Mouse (Mus musculus) adrenal gland (tissue): ENCODE measurements around the gene Ubl3.

ENCODE experiments used
- intact Hi-C: fragments of 180-260 bp; cut with DNase I; formaldehyde crosslinking; loops from one replicate; pipeline ENCODE4 v1.15.1; 2025

Ubl3 gene

DNA sequence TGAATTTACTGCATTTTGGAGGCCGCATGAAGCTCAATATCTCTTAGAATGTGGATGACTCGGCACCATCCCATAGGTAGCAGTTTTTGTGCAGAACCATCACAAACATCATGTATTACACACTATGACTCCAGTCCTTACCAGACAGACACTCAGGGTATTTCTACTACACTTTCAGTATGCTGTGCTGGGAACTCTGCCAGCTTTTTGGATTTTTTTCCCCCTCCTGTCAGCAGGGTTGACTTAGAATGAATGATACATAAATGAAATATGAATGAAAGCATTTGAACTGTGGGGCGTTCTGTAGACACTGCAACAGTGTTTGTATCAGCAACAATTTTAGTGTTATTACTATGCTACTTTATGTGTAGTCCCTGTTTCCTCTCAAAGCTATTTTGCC is 17.9 kb downstream of the Ubl3 start:
- intact Hi-C loops: loop anchor here (10.0 kb wide), 1 partner anchor 210 kb away; no protein-coding TSS in a partner anchor

GRCm38 (mm10) chr5:148533924-148534323 is 18.7 kb downstream of the Ubl3 start:
- intact Hi-C loops: loop anchor here (10.0 kb wide), 1 partner anchor 209 kb away; no protein-coding TSS in a partner anchor

DNA sequence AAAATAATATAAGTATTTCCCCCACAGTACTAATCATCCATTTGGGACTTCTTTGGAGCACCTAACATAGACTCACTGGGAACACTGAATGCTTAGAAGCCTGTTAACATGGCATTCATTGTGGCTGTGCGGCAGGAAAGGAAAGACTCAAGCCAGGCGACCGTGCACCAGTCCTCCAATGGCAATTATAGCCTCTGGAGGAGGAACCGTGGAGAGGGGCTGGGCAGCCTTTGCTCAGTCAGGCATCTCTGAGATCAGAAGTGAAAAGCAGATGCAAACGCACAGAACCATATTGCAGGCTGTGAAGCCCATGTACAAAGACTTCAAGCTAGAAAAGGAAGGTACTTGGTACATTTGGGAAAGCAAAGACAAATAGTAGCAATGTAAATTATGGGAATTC is 20.4 kb downstream of the Ubl3 start:
- intact Hi-C loops: loop anchor here (10.0 kb wide), 1 partner anchor 207 kb away; no protein-coding TSS in a partner anchor

- intact Hi-C loops: no loop called here
These were observed 25.0 kb downstream of the Ubl3 start for GRCm38 (mm10) chr5:148527632-148528031.

DNA sequence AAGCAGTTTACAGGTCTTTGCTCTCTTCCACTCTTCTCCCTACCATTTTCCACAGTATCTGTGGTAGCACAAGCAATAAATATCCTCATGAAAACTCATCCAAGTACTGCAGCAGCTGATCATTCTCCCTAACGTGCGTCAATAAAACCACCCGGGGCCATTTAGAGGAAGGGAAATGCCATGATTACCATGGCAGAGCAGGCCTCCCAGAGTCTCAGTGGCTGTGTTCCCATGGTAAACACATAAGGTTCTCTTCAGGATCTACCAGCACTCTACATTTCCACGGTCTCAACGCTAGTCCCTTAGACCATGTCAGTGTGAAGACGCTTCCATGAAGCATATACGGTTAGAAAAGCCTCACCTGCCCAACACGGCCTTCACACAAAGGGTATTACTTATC is 26.0 kb downstream of the Ubl3 start:
- intact Hi-C loops: no loop called here

DNA sequence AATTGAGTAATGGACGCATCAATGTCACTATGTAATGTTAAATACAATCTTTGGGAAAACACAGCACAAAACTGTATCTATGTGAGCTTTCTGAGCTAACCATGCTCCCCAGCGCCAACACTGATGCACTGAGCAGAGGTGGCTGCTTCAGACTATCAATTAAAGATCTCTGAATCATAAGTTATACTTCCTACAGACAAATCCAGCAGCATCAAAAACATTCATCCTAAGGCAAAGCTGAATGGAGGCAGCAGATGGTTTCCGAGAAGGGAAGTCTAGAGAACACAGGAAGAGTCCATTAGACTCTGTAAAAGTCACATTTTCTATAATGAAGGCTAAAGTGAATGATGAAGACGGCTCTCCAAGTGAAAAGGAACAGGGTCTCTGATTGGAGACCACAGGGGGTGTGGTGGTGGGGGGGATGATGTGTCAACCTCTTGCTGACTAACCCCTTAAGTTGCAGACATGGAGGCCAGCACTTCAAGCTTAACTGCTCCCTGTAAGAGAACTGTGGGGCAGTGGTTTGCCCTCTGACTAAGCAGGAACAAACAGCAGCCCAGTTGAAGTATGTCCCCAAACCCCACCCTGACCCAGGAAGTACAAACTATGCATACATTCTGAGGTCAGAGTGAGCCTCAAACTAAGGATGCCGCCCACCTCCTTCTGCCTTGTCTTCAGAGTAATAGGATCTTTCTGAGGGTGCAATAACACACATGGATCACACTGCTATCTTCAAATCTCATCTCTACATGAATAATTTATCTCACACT is 29.2 kb downstream of the Ubl3 start:
- intact Hi-C loops: no loop called here

DNA sequence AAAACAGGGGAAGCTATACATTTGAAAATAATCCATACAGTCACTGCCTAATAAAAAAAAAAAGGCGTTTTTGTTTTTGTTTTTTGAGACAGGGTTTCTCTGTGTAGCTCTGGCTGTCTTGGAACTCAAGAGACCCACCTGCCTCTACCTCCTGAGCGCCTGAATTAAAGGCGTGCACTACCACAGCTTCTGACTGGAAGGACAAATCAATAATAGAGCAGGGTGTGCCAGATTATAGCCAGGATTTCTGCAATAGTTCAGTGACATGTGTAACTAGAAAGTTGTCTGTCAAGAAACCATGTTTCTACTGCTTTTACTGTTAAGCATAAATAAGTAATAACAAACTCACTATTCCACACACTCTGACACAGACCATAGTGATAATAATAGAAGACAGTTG is 30.2 kb downstream of the Ubl3 start:
- intact Hi-C loops: no loop called here

- intact Hi-C loops: no loop called here
These were observed 35.1 kb downstream of the Ubl3 start for GRCm38 (mm10) chr5:148517445-148517844.

- intact Hi-C loops: no loop called here
These were observed 40.4 kb downstream of the Ubl3 start for GRCm38 (mm10) chr5:148512042-148512640.

- intact Hi-C loops: no loop called here
These were observed 42.3 kb downstream of the Ubl3 start for GRCm38 (mm10) chr5:148510265-148510664.

DNA sequence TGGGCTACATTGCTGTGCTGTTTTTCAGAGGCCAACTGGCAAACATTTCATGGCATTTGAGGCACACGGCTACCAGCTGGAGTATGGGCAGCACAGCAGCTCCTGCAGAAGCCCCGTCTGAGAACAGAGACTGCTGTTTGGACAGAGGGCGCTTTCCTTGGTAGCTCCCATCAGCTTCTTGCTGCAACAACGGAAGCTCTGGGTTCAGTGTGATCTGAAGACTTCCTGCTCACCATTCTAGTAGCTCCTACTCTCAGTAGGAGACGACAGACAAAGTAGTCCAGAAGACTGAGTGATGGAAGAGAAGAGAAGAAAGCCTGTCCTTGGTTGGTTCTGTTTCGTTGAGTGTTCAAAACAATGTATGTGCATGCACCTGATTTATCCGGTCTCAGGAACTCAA is 42.9 kb downstream of the Ubl3 start:
- intact Hi-C loops: no loop called here

- intact Hi-C loops: no loop called here
These were observed 43.5 kb downstream of the Ubl3 start for GRCm38 (mm10) chr5:148508901-148509604.

DNA sequence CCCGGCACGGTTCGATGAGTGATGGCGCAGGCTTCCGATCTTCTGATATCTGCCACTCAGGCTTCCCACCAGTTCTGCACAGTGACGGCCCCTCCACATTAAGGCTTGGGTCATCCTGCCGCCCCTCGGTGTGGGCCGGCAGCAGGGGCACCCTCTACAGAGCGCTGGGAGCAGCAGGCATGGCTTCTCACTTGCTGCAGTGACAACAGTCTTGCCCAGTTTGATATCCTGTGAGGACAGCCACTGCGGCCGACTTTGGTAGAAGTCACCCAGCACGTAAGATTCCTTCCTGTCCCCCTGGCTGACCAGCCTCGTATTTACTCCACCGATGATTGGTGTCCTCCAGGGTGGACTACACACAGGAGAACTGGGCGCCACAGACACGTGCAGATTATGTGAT is 47.2 kb downstream of the Ubl3 start:
- intact Hi-C loops: no loop called here

GRCm38 (mm10) chr5:148502237-148502636 is 50.4 kb downstream of the Ubl3 start:
- intact Hi-C loops: no loop called here

GRCm38 (mm10) chr5:148501228-148501957 is 51.2 kb downstream of the Ubl3 start:
- intact Hi-C loops: no loop called here

DNA sequence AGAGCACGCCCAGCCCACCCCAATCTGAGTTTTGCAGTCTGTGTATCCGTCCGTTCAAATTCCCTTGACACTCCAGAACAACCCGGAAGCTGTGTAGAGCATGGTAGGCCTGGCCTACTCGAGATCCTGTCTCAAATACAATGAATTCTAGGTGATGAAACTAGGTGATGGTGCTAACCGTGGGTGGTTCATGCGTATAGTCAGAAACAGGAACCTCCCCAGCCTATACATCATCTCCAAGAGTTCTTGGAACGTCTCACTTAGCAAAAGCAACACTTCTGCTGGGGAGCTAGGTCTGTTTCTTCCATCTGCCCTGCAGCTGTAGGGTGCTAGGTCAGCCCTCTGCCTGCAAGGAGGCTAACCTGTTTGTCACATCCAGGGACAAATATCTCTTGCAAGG is 52.1 kb downstream of the Ubl3 start:
- intact Hi-C loops: no loop called here

- intact Hi-C loops: no loop called here
These were observed 53.0 kb downstream of the Ubl3 start for GRCm38 (mm10) chr5:148499616-148500015.

- intact Hi-C loops: no loop called here
These were observed 56.6 kb downstream of the Ubl3 start for GRCm38 (mm10) chr5:148495991-148496390.

DNA sequence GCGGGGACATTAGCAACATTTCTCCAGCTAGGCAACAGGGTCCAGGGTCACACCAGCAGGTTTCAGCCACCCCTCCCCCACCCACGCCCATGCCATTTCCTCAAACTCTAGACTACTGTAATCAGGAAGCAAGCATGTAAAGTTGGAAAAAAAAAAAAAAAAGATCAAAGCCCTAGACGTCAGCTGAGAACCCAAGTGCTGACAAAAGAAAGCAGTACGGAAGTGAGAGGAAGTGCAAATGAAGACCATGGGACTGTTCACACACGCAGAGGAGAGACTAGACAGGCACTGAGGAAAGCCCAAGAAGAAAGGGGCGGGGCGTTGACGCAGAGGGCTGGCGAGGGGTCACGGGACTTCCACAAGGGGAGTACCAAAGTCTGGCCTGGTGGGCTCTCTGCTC is 57.4 kb downstream of the Ubl3 start:
- intact Hi-C loops: no loop called here

DNA sequence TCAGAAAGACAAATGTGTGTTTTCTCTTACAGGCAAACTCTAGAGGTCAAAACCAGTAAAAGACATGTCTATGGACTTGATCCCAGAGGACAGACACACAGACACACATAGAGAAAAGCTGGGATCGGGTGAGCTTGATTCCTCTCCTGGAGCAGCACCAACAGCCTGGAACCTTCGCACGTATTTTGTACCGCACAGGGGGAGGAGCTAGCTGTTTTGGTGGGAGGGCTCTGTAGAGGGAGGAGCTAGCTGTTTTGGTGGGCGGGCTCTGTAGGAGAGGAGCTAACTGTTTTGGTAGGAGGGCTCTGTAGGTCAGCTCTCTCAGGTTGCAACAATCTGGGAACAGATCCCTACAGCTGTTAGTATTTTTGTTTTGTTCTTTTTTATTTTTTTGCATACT is 58.3 kb downstream of the Ubl3 start:
- intact Hi-C loops: no loop called here

- intact Hi-C loops: no loop called here
These were observed 59.6 kb downstream of the Ubl3 start for GRCm38 (mm10) chr5:148493025-148493424.

GRCm38 (mm10) chr5:148490391-148490790 is 62.2 kb downstream of the Ubl3 start:
- intact Hi-C loops: no loop called here
